Mouse (Mus musculus) MEL (cell line): ENCODE results near the gene Rfx1.

Experiments used
- CTCF ChIP-seq, 3 experiments: IDR thresholded peaks in 2 of 3; conservative IDR thresholded peaks in 1 of 3; 2 replicates each; pipeline ENCODE4 v1.5.1; 2011 to 2012; ENCODE audit warnings: low read length in 3 of 3, low read depth in 2 of 3, mild to moderate bottlenecking in 2 of 3, improper control_type of control experiment in 1 of 3, inconsistent platforms in 1 of 3, mixed read lengths in 1 of 3, moderate library complexity in 1 of 3; ENCODE audit not compliant: control insufficient read depth in 1 of 3, insufficient read depth in 1 of 3, poor library complexity in 1 of 3, severe bottlenecking in 1 of 3
- POLR2AphosphoS2 ChIP-seq: IDR thresholded peaks from 2 replicates; pipeline ENCODE4 v1.6.1; 2011; ENCODE audit warnings: low read length, improper control_type of control experiment

DNA sequence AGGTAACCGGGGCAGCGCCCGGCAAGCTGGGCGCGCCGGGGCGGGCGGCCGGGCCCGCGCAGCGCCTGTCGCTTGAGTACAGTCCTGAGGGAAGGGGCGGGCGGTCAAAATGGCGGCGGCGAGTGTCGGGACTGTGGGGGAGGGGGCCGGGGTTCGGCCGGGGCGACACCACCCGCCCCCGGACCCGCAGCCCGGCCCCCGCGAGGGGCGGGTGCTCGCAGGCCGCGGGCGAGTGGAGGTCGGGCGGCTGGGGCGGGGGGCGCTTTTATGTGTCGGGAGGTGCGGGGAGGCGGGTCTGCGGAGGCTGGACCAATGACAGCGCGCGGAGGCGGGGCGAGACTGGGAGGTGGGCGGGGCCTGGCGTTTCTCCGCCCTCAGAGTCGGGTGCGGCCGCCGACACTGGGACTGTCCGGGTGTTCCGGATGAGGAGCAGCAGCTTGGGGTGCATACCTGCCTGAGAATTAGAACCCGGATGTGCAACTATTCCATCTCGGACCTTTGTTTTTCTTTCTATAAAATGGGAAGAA lies 476 bp downstream of the Rfx1 start:
- no peak; the same call in 1 of the 2 replicates for TF ChIP-seq POLR2AphosphoS2
- no peak for TF ChIP-seq CTCF (IDR thresholded peaks at IDR 0.05 in 2 of 3, conservative IDR thresholded peaks at IDR 0.05 in 1 of 3; ENCODE audit: control insufficient read depth in 1 of 3, insufficient read depth in 1 of 3, low read depth in 2 of 3, low read length in 3 of 3, poor library complexity in 1 of 3, severe bottlenecking in 1 of 3)
